Mouse (Mus musculus): Measurements from ENCODE around the gene Gstcd.

GRCm38 (mm10) chr3:132981968-132982367 lies 109.9 kb downstream of the Gstcd start:
- TF ChIP-seq CTCF (IDR thresholded peaks at IDR 0.05; ENCODE audit: low read depth, low read length) = no peak
- no peak for TF ChIP-seq GATA1 (IDR thresholded peaks at IDR 0.05; ENCODE audit: borderline replicate concordance, low read length)
- TF ChIP-seq GATA2 (IDR thresholded peaks at IDR 0.05; ENCODE audit: borderline replicate concordance, low read depth, low read length) = no peak

All from G1E (cell line).